Mouse (Mus musculus) MEL (cell line): ENCODE data around the gene Pcgf2.

ENCODE experiments used
- CTCF ChIP-seq, 3 experiments: IDR thresholded peaks in 2 of 3; conservative IDR thresholded peaks in 1 of 3; 2 replicates each; pipeline ENCODE4 v1.5.1; 2011 to 2012; ENCODE audit warnings: low read length in 3 of 3, low read depth in 2 of 3, mild to moderate bottlenecking in 2 of 3, improper control_type of control experiment in 1 of 3, inconsistent platforms in 1 of 3, mixed read lengths in 1 of 3, moderate library complexity in 1 of 3; ENCODE audit not compliant: control insufficient read depth in 1 of 3, insufficient read depth in 1 of 3, poor library complexity in 1 of 3, severe bottlenecking in 1 of 3
- E2F4 ChIP-seq: IDR thresholded peaks from 2 replicates; pipeline ENCODE4 v1.6.1; 2011; ENCODE audit warnings: low read depth, low read length, improper control_type of control experiment, borderline replicate concordance
- GATA1 ChIP-seq: IDR thresholded peaks from 2 replicates; pipeline ENCODE4 v1.6.1; 2011; ENCODE audit warnings: low read depth, low read length, improper control_type of control experiment
- MAFK ChIP-seq: IDR thresholded peaks from 2 replicates; pipeline ENCODE4 v1.6.1; 2011; ENCODE audit warnings: low read depth, mild to moderate bottlenecking, low read length, improper control_type of control experiment, borderline replicate concordance
- MAX ChIP-seq: IDR thresholded peaks from 2 replicates; pipeline ENCODE4 v1.6.1; 2011; ENCODE audit warnings: low read length, improper control_type of control experiment
- POLR2A ChIP-seq, 2 experiments: IDR thresholded peaks; 2 replicates each; pipeline ENCODE4 v1.6.1; 2011 to 2012; ENCODE audit warnings: low read length in 2 of 2, mild to moderate bottlenecking in 2 of 2, control low read depth in 1 of 2, improper control_type of control experiment in 1 of 2, low read depth in 1 of 2, moderate library complexity in 1 of 2; ENCODE audit not compliant: control insufficient read depth in 1 of 2, insufficient read depth in 1 of 2, poor library complexity in 1 of 2

- no peak for TF ChIP-seq CTCF (IDR thresholded peaks at IDR 0.05 in 2 of 3, conservative IDR thresholded peaks at IDR 0.05 in 1 of 3; ENCODE audit: control insufficient read depth in 1 of 3, insufficient read depth in 1 of 3, low read depth in 2 of 3, low read length in 3 of 3, poor library complexity in 1 of 3, severe bottlenecking in 1 of 3)
- no peak; a peak in 1 of 4 replicates for TF ChIP-seq POLR2A (IDR thresholded peaks at IDR 0.05; ENCODE audit: control insufficient read depth in 1 of 2, insufficient read depth in 1 of 2, low read depth in 1 of 2, low read length in 2 of 2, poor library complexity in 1 of 2)
- TF ChIP-seq GATA1, result no peak
- no peak; the same call in 1 of the 2 replicates for TF ChIP-seq MAX
- TF ChIP-seq E2F4, result no peak
- no peak for TF ChIP-seq MAFK
These were observed 683 bp downstream of the Pcgf2 start for GRCm38 (mm10) chr11:97699626-97700002.
